Mouse (Mus musculus) kidney, adult 2 months (tissue): Measurements from ENCODE around the gene Tekt2. TPM values are rescaled to one million over a fixed set of nuclear protein-coding genes. Genes with fewer than 3 reads are reported as not detected.

Experiments
- DNase-seq: peaks from one replicate; pipeline ENCODE4 v3.0.0; 2021
- H3K27ac ChIP-seq: fragments of 200-500 bp; 2 replicates; pipeline ENCODE4 v1.5.1; 2012; ENCODE audit warnings: low read depth, low read length, control low read depth, inconsistent platforms; ENCODE audit not compliant: insufficient read depth
- H3K27me3 ChIP-seq: fragments of 200-500 bp; replicated peaks from 2 replicates; pipeline ENCODE4 v1.6.1; 2012; ENCODE audit warnings: mild to moderate bottlenecking, moderate library complexity, low read length, inconsistent platforms; ENCODE audit not compliant: control insufficient read depth, insufficient read depth
- H3K36me3 ChIP-seq: fragments of 200-500 bp; 2 replicates; pipeline ENCODE4 v1.6.1; 2012; ENCODE audit warnings: mild to moderate bottlenecking, moderate library complexity, low read length, inconsistent platforms; ENCODE audit not compliant: control insufficient read depth, insufficient read depth
- H3K4me1 ChIP-seq: fragments of 200-500 bp; 2 replicates; pipeline ENCODE4 v1.6.1; 2011; ENCODE audit warnings: low read length; ENCODE audit not compliant: control insufficient read depth, insufficient read depth
- H3K4me3 ChIP-seq: fragments of 200-500 bp; 2 replicates; pipeline ENCODE4 v1.5.1; 2011; ENCODE audit warnings: mild to moderate bottlenecking, low read depth, low read length, control low read depth; ENCODE audit not compliant: insufficient read depth
- CTCF ChIP-seq: fragments of 200-500 bp; conservative IDR thresholded peaks from 2 replicates; pipeline ENCODE4 v1.5.1; 2011; ENCODE audit warnings: low read depth, mild to moderate bottlenecking, control low read depth, low read length, moderate library complexity, mixed read lengths; ENCODE audit not compliant: insufficient read depth, insufficient read length
- POLR2A ChIP-seq: fragments of 200-500 bp; IDR thresholded peaks from one replicate; pipeline ENCODE4 v1.6.1; 2011; ENCODE audit warnings: low read depth, low read length, control low read depth
- WGBS: fragments of 180-500 bp; shearing (Covaris S2); methylation state at CpG from one replicate; pipeline ENCODE4 v1.1.7; 2018; 5-methylcytosine and 5-hydroxymethylcytosine counted together
- polyA plus RNA-seq: library from polyadenylated mRNA; depleted of rRNA; stranded (reverse); fragments of >200 nt; gene quantifications from 2 replicates; pipeline ENCODE4 v1.2.3, GENCODE M21; 2012; rRNA removed

The Tekt2 gene
- polyA plus RNA-seq, 1 experiment: 1.1 TPM

- no peaks in the 10 kb centered on the region for H3K4me1 ChIP-seq
- no peak for TF ChIP-seq CTCF
- TF ChIP-seq POLR2A: no peak
- no peaks in the 10 kb centered on the region for H3K27me3 ChIP-seq
- no peak overlapping the region for H3K27ac ChIP-seq
- DNase-seq: no peak
- 90% methylated on average over 13 of the region's 13 CpGs for WGBS
- H3K36me3 ChIP-seq: no peaks in the 10 kb centered on the region; the same call in 1 of the 2 replicates
- no peak overlapping the region for H3K4me3 ChIP-seq
These were observed 51.7 kb downstream of the Tekt2 start for GRCm38 (mm10) chr4:126273753-126274152.

Other genes with a start within 250 kb of the Tekt2 start
- 36.5 TPM in 2 replicates for gene Lsm10, start 229.1 kb downstream of the Tekt2 start, polyA plus RNA-seq
- 38.3 and 38.9 TPM in 2 replicates for gene Stk40, start 221.7 kb downstream of the Tekt2 start, polyA plus RNA-seq
- 68.8 and 101 TPM in 2 replicates for gene Eva1b, start 177.9 kb downstream of the Tekt2 start, polyA plus RNA-seq
- gene Sh3d21, start 162.2 kb downstream of the Tekt2 start, polyA plus RNA-seq: 5.0 and 5.5 TPM in 2 replicates
- 40.4 and 51.0 TPM in 2 replicates for gene Thrap3, start 122.9 kb downstream of the Tekt2 start, polyA plus RNA-seq
- gene Map7d1, start 69.3 kb downstream of the Tekt2 start, polyA plus RNA-seq: 28.3 and 30.3 TPM in 2 replicates
- 57.7 and 75.5 TPM in 2 replicates for gene Trappc3, start 63.4 kb downstream of the Tekt2 start, polyA plus RNA-seq
- 0.27 and 0.31 TPM in 2 replicates for gene Col8a2, start 38.9 kb downstream of the Tekt2 start, polyA plus RNA-seq
- 36.0 and 43.0 TPM in 2 replicates for gene Adprhl2, start 4.0 kb downstream of the Tekt2 start, polyA plus RNA-seq
- gene Ago3, start 103.9 kb upstream of the Tekt2 start, polyA plus RNA-seq: 7.9 and 13.6 TPM in 2 replicates
- gene Ago1, start 142.9 kb upstream of the Tekt2 start, polyA plus RNA-seq: 18.0 and 21.4 TPM in 2 replicates
- 0.95 and 1.1 TPM in 2 replicates for gene Ago4, start 207.8 kb upstream of the Tekt2 start, polyA plus RNA-seq
- gene Clspn, start 231.2 kb upstream of the Tekt2 start, polyA plus RNA-seq: 0.11 and 0.14 TPM in 2 replicates